Mouse (Mus musculus): ENCODE measurements around the gene Tmcc3. TPM values are rescaled to one million over a fixed set of nuclear protein-coding genes. Genes with fewer than 3 reads are reported as not detected.

Gene Tmcc3
- polyA plus RNA-seq, 1 experiment from 2014 or later, result 8.0 TPM

GRCm38 (mm10) chr10:94480380-94481101, 168.8 kb downstream of the Tmcc3 start:
- no peak overlapping the region for H3K9ac ChIP-seq
- H3K36me3 ChIP-seq, result no peaks in the 10 kb centered on the region
- 0 out of 2 replicates have a peak, but pooled peaks have one; percentile 47 for ATAC-seq (replicated peaks; ENCODE audit: insufficient number of reproducible peaks, insufficient read depth, low FRiP score, low read depth)
- peak overlapping the region; percentile 59 for H3K27ac ChIP-seq
- H3K4me3 ChIP-seq, result no peak overlapping the region
- H3K27me3 ChIP-seq, result no peaks in the 10 kb centered on the region
- peak overlapping the region; percentile 13; the same call in 1 of the 2 replicates for H3K4me2 ChIP-seq
- 0 out of 2 replicates have a peak, but pooled peaks cover 6% of the 10 kb centered on the region for H3K9me3 ChIP-seq (replicated peaks)
- H3K4me1 ChIP-seq (replicated peaks), result 0 out of 2 replicates have a peak, but pooled peaks cover 3% of the 10 kb centered on the region
- 62% methylated on average over 13 of the region's 13 CpGs for WGBS

GRCm38 (mm10) chr10:94481613-94482012, 169.9 kb downstream of the Tmcc3 start:
- H3K27me3 ChIP-seq, result no peaks in the 10 kb centered on the region
- H3K36me3 ChIP-seq, result no peaks in the 10 kb centered on the region
- no peak overlapping the region for H3K27ac ChIP-seq
- peaks cover 12% of the 10 kb centered on the region for H3K4me1 ChIP-seq (replicated peaks)
- 0 out of 2 replicates have a peak, but pooled peaks cover 6% of the 10 kb centered on the region for H3K9me3 ChIP-seq (replicated peaks)
- H3K4me3 ChIP-seq, result no peak overlapping the region
- no peak overlapping the region for H3K9ac ChIP-seq
- H3K4me2 ChIP-seq, result no peak overlapping the region
- ATAC-seq (replicated peaks; ENCODE audit: insufficient number of reproducible peaks, insufficient read depth, low FRiP score, low read depth), result no peak

DNA sequence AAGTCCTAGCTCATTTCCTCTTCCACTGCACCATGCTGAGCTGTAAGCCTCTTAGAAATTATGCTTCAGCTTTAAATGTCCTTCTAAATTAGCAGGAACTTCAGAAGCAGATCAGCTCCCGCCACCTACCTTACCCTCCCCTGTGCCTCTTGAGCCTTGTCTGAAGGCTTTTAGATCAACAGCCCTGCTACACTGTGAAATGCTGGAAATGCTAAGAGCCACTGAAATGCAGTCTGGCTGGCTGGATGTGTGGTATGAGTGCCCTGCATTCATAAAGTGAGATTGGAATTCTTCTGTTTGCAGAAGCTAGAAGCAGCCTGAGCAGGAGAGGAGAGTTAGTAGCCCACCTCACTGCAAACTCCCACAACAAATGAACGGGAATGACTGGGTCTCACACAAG, 174.4 kb downstream of the Tmcc3 start:
- 0 out of 2 replicates have a peak, but pooled peaks cover 6% of the 10 kb centered on the region for H3K9me3 ChIP-seq (replicated peaks)
- H3K9ac ChIP-seq, result no peak overlapping the region
- no peak overlapping the region for H3K4me3 ChIP-seq
- H3K4me1 ChIP-seq (replicated peaks), result peaks cover 12% of the 10 kb centered on the region
- no peaks in the 10 kb centered on the region for H3K27me3 ChIP-seq
- no peak overlapping the region for H3K4me2 ChIP-seq
- no peaks in the 10 kb centered on the region for H3K36me3 ChIP-seq
- no peak for ATAC-seq (replicated peaks; ENCODE audit: insufficient number of reproducible peaks, insufficient read depth, low FRiP score, low read depth)
- peak overlapping the region; percentile 16; the same call in 1 of the 2 replicates for H3K27ac ChIP-seq
- WGBS, result 55% methylated on average over 2 of the region's 2 CpGs

GRCm38 (mm10) chr10:94489509-94489908, 177.8 kb downstream of the Tmcc3 start:
- Histone ChIP-seq H3K4me3 (no peak overlapping the region), H3K27ac (no peak overlapping the region), H3K27me3 (no peaks in the 10 kb centered on the region), H3K36me3 (no peaks in the 10 kb centered on the region), H3K4me1 (replicated peaks) (peaks cover 19% of the 10 kb centered on the region), H3K9me3 (replicated peaks) (no peaks in the 10 kb centered on the region), H3K4me2 (no peak overlapping the region), H3K9ac (no peak overlapping the region)
- no peak for ATAC-seq (replicated peaks; ENCODE audit: insufficient number of reproducible peaks, insufficient read depth, low FRiP score, low read depth)
- 80% methylated on average over 4 of the region's 4 CpGs for WGBS

- Histone ChIP-seq H3K4me3 (no peak overlapping the region), H3K4me2 (no peak overlapping the region), H3K4me1 (replicated peaks) (peaks cover 21% of the 10 kb centered on the region), H3K27me3 (no peaks in the 10 kb centered on the region), H3K9me3 (replicated peaks) (no peaks in the 10 kb centered on the region), H3K27ac (no peak overlapping the region), H3K9ac (no peak overlapping the region), H3K36me3 (no peaks in the 10 kb centered on the region)
- WGBS, result 82% methylated on average over 3 of the region's 3 CpGs
- ATAC-seq (replicated peaks; ENCODE audit: insufficient number of reproducible peaks, insufficient read depth, low FRiP score, low read depth), result no peak
Measured at GRCm38 (mm10) chr10:94491006-94491405, 179.3 kb downstream of the Tmcc3 start.

GRCm38 (mm10) chr10:94494403-94494846, 182.7 kb downstream of the Tmcc3 start:
- peak; percentile 68 for ATAC-seq (replicated peaks; ENCODE audit: insufficient number of reproducible peaks, insufficient read depth, low FRiP score, low read depth)
- peaks cover 12% of the 10 kb centered on the region for H3K4me1 ChIP-seq (replicated peaks)
- H3K9ac ChIP-seq, result no peak overlapping the region
- H3K36me3 ChIP-seq, result no peaks in the 10 kb centered on the region
- 0 out of 2 replicates have a peak overlapping the region, but pooled peaks have one; percentile 5 for H3K4me3 ChIP-seq
- no peaks in the 10 kb centered on the region for H3K9me3 ChIP-seq (replicated peaks)
- 13% methylated on average over 8 of the region's 8 CpGs for WGBS
- H3K27me3 ChIP-seq, result no peaks in the 10 kb centered on the region
- 0 out of 2 replicates have a peak overlapping the region, but pooled peaks have one; percentile 38 for H3K27ac ChIP-seq
- peak overlapping the region; percentile 54 for H3K4me2 ChIP-seq

DNA sequence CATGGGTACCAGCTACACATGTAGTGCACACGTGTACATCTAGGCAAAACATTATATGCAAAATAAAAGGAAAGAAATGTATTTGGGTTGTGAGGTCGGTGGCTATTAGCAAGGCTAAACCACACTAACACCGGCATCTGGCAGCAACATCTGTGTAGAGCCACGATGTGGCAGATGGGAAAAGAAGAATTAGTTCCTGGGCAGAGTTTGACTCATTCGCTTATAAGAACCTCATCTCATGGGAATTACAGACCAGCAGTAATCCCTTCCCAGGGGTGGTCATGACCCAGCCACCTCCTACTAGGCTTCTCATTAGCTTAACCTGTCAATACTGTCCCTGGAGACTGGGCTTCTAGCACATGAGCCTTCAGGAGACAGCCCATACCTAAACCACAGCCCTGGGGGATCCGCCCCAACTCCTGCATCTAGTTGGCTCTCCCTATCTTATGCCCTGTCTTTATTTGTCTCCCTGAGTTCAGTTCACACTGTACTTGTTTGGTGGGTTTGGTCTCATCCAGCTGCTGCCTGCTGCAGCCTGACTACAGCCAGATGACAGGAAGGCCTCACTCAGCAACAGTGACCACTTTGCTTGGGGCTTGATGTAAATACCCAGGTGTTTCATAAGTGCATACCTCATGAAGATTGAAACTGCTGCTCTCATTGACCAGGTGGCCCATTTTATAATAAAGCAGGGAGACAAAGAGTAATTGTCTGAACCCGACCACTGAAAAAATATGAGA, 183.9 kb downstream of the Tmcc3 start:
- no peaks in the 10 kb centered on the region for H3K27me3 ChIP-seq
- H3K36me3 ChIP-seq, result no peaks in the 10 kb centered on the region
- 88% methylated on average over 7 of the region's 7 CpGs for WGBS
- no peak overlapping the region for H3K9ac ChIP-seq
- no peak overlapping the region for H3K4me2 ChIP-seq
- no peak overlapping the region for H3K27ac ChIP-seq
- H3K9me3 ChIP-seq (replicated peaks), result no peaks in the 10 kb centered on the region
- no peak overlapping the region for H3K4me3 ChIP-seq
- H3K4me1 ChIP-seq (replicated peaks), result peaks cover 15% of the 10 kb centered on the region
- no peak for ATAC-seq (replicated peaks; ENCODE audit: insufficient number of reproducible peaks, insufficient read depth, low FRiP score, low read depth)

- Histone ChIP-seq H3K27me3 (no peaks in the 10 kb centered on the region), H3K4me2 (no peak overlapping the region), H3K27ac (no peak overlapping the region), H3K9me3 (replicated peaks) (no peaks in the 10 kb centered on the region), H3K36me3 (no peaks in the 10 kb centered on the region), H3K9ac (no peak overlapping the region), H3K4me1 (replicated peaks) (peaks cover 17% of the 10 kb centered on the region), H3K4me3 (no peak overlapping the region)
- WGBS, result 66% methylated on average over 8 of the region's 8 CpGs
- no peak for ATAC-seq (replicated peaks; ENCODE audit: insufficient number of reproducible peaks, insufficient read depth, low FRiP score, low read depth)
Measured at GRCm38 (mm10) chr10:94496826-94497440, 185.2 kb downstream of the Tmcc3 start.

DNA sequence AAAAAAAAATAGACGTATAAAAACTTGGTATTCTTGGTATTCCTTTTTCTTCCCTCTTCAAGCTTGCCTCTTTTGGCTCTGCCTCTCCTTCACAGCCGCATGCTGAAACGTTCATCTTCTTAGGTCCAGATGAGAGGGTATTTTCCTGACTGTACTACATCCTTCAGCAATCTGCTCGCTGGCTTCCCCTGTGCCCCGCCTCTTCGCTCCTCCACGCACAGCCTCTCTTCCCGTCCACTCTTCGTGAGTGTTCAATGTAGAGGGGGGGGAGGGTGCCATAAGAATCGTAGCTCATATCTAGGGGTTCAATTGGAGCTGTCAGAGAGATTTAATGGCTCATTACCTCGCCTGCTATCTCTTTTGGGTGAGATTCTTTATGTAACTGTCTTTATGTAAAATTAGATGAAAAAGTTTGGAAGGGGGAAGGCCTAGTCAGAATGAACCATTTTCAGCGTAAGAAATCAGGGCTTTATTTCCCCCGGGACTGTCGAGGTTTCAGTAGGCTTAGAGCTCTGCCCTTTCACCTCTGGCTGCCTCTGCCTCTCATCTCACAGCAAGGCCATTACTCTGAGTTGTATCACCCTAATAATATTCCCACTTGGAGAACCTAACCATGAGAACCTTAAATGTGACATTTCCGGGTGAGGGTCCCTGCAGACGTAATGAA, 188.6 kb downstream of the Tmcc3 start:
- Histone ChIP-seq H3K9ac (no peak overlapping the region), H3K4me3 (no peak overlapping the region), H3K27me3 (no peaks in the 10 kb centered on the region), H3K9me3 (replicated peaks) (no peaks in the 10 kb centered on the region), H3K36me3 (no peaks in the 10 kb centered on the region), H3K4me2 (no peak overlapping the region), H3K27ac (no peak overlapping the region), H3K4me1 (replicated peaks) (peaks cover 8% of the 10 kb centered on the region; the same call in 1 of the 2 replicates)
- ATAC-seq (replicated peaks; ENCODE audit: insufficient number of reproducible peaks, insufficient read depth, low FRiP score, low read depth), result no peak
- 43% methylated on average over 16 of the region's 16 CpGs for WGBS

- Histone ChIP-seq H3K9me3 (replicated peaks) (no peaks in the 10 kb centered on the region), H3K9ac (no peak overlapping the region), H3K4me3 (no peak overlapping the region), H3K36me3 (no peaks in the 10 kb centered on the region), H3K27me3 (no peaks in the 10 kb centered on the region), H3K4me2 (no peak overlapping the region), H3K4me1 (replicated peaks) (peaks cover 8% of the 10 kb centered on the region; the same call in 1 of the 2 replicates), H3K27ac (no peak overlapping the region)
- WGBS, result 80% methylated on average over 7 of the region's 7 CpGs
- ATAC-seq (replicated peaks; ENCODE audit: insufficient number of reproducible peaks, insufficient read depth, low FRiP score, low read depth), result no peak
Measured at GRCm38 (mm10) chr10:94500877-94501273, 189.1 kb downstream of the Tmcc3 start.

- no peaks in the 10 kb centered on the region for H3K27me3 ChIP-seq
- peaks cover 8% of the 10 kb centered on the region; the same call in 1 of the 2 replicates for H3K4me1 ChIP-seq (replicated peaks)
- no peaks in the 10 kb centered on the region for H3K36me3 ChIP-seq
- 55% methylated on average over 10 of the region's 10 CpGs for WGBS
- H3K4me3 ChIP-seq, result no peak overlapping the region
- H3K9me3 ChIP-seq (replicated peaks), result no peaks in the 10 kb centered on the region
- no peak overlapping the region for H3K4me2 ChIP-seq
- no peak overlapping the region for H3K9ac ChIP-seq
- ATAC-seq (replicated peaks; ENCODE audit: insufficient number of reproducible peaks, insufficient read depth, low FRiP score, low read depth), result no peak
- H3K27ac ChIP-seq, result no peak overlapping the region
Measured at GRCm38 (mm10) chr10:94501796-94502195, 190.0 kb downstream of the Tmcc3 start.
